Mouse (Mus musculus) gastrocnemius, adult 2 months (tissue): ENCODE data around the gene Fbxo2. TPM values are rescaled to one million over a fixed set of nuclear protein-coding genes. Genes with fewer than 3 reads are reported as not detected.

Source experiments
- DNase-seq: peaks from one replicate; pipeline ENCODE4 v3.0.0; 2022
- H3K27ac ChIP-seq: fragments of 200-600 bp; 2 replicates; pipeline ENCODE4 v1.8.1; 2022; ENCODE audit warnings: mild to moderate bottlenecking
- H3K4me3 ChIP-seq: fragments of 200-600 bp; 2 replicates; pipeline ENCODE4 v1.8.1; 2022; ENCODE audit warnings: mild to moderate bottlenecking, moderate library complexity
- CTCF ChIP-seq: fragments of 200-600 bp; IDR thresholded peaks from 2 replicates; pipeline ENCODE4 v1.8.1; 2022; ENCODE audit warnings: antibody characterized with exemption, mild to moderate bottlenecking, moderate library complexity
- intact Hi-C: fragments of 180-260 bp; cut with DNase I; formaldehyde crosslinking; loops from one replicate; pipeline ENCODE4 v1.15.1; 2025
- microRNA-seq: library from miRNA; unstranded; fragments of <30 nt; microRNA quantifications from one replicate; pipeline ENCODE4 v1.2.0, GENCODE M21; 2021
- total RNA-seq, 2 experiments: library from RNA; stranded (reverse); gene quantifications; 2 replicates each; pipeline ENCODE4 v1.2.3; 2021

Fbxo2 gene
- total RNA-seq, 2 experiments from 2014 or later, result 0.43 TPM; not detected in 1

- DNase-seq, result no peak
- TF ChIP-seq CTCF, result no peak
- intact Hi-C loops, result no loop called here
- Histone ChIP-seq H3K4me3 (no peak overlapping the region), H3K27ac (no peak overlapping the region)
Observed at GRCm38 (mm10) chr4:148194400-148194799, 34.0 kb downstream of the Fbxo2 start.

GRCm38 (mm10) chr4:148198721-148199120, 38.3 kb downstream of the Fbxo2 start:
- TF ChIP-seq CTCF, result no peak
- Histone ChIP-seq H3K4me3 (no peak overlapping the region), H3K27ac (no peak overlapping the region)
- DNase-seq, result no peak
- intact Hi-C loops, result no loop called here

GRCm38 (mm10) chr4:148203557-148203956, 43.1 kb downstream of the Fbxo2 start:
- Histone ChIP-seq H3K4me3 (no peak overlapping the region), H3K27ac (no peak overlapping the region)
- DNase-seq, result no peak
- no peak for TF ChIP-seq CTCF
- intact Hi-C loops, result no loop called here

GRCm38 (mm10) chr4:148204061-148204872, 43.8 kb downstream of the Fbxo2 start:
- no peak for TF ChIP-seq CTCF
- H3K4me3 ChIP-seq, result no peak overlapping the region
- no peak for DNase-seq
- intact Hi-C loops, result no loop called here
- no peak overlapping the region for H3K27ac ChIP-seq

GRCm38 (mm10) chr4:148204873-148205232, 44.4 kb downstream of the Fbxo2 start:
- no peak for TF ChIP-seq CTCF
- H3K4me3 ChIP-seq, result no peak overlapping the region
- DNase-seq, result no peak
- intact Hi-C loops, result no loop called here
- no peak overlapping the region for H3K27ac ChIP-seq

GRCm38 (mm10) chr4:148214460-148215136, 54.2 kb downstream of the Fbxo2 start:
- intact Hi-C loops, result no loop called here
- DNase-seq, result no peak
- TF ChIP-seq CTCF, result no peak
- Histone ChIP-seq H3K4me3 (no peak overlapping the region), H3K27ac (no peak overlapping the region)

- TF ChIP-seq CTCF, result no peak
- H3K4me3 ChIP-seq, result no peak overlapping the region
- intact Hi-C loops, result no loop called here
- H3K27ac ChIP-seq, result no peak overlapping the region
- DNase-seq, result no peak
Observed at GRCm38 (mm10) chr4:148215264-148215900, 55.0 kb downstream of the Fbxo2 start.

Small RNA genes within 50 kb of the gene (microRNA-seq; reads per million reads assigned to microRNA genes)
- not detected for gene Mir7022

Other genes starting within 250 kb of the Fbxo2 start
- 10 to 100 TPM; 17.1 to 25.9 TPM for gene Plod1, start 223.9 kb upstream of the Fbxo2 start, total RNA-seq
- gene 2510039O18Rik, start 219.7 kb upstream of the Fbxo2 start, total RNA-seq, result 10 to 100 TPM; 17.0 to 21.5 TPM
- gene Nppb, start 174.8 kb upstream of the Fbxo2 start, total RNA-seq, result not detected
- gene Nppa, start 159.9 kb upstream of the Fbxo2 start, total RNA-seq, result not detected
- gene Clcn6, start 121.8 kb upstream of the Fbxo2 start, total RNA-seq, result 1 to 10 TPM; 4.7 to 5.0 TPM
- 10 to 100 TPM in 1 of 2 experiments, 1 to 10 TPM in 1; 6.9 to 14.2 TPM for gene Mthfr, start 121.5 kb upstream of the Fbxo2 start, total RNA-seq
- 10 to 100 TPM in 1 of 2 experiments, 1 to 10 TPM in 1; 9.8 to 12.6 TPM for gene Agtrap, start 72.6 kb upstream of the Fbxo2 start, total RNA-seq
- 10 to 100 TPM; 10.3 to 18.0 TPM for gene Mad2l2, start 30.2 kb upstream of the Fbxo2 start, total RNA-seq
- under 1 TPM in 1 of 2 experiments, not detected in 1; 0.03 TPM for gene Draxin, start 29.9 kb upstream of the Fbxo2 start, total RNA-seq
- 10 to 100 TPM; 36.8 to 46.4 TPM for gene Fbxo6, start 8.5 kb upstream of the Fbxo2 start, total RNA-seq
- 1 to 10 TPM; 7.5 to 9.7 TPM for gene Fbxo44, start 139 bp upstream of the Fbxo2 start, total RNA-seq
- not detected for gene Disp3, start 127.3 kb downstream of the Fbxo2 start, total RNA-seq